Mouse (Mus musculus) cortical plate, adult 2 months (tissue): ENCODE data around the gene Epas1.

Source experiments
- CTCF ChIP-seq: fragments of 200-500 bp; IDR thresholded peaks from 2 replicates; pipeline ENCODE4 v1.5.1; 2011; ENCODE audit warnings: mild to moderate bottlenecking, control low read depth, low read length; ENCODE audit not compliant: insufficient read depth; ENCODE audit errors: extremely low read depth
- POLR2A ChIP-seq: fragments of 200-500 bp; IDR thresholded peaks from 2 replicates; pipeline ENCODE4 v1.6.1; 2011; ENCODE audit warnings: mild to moderate bottlenecking, low read length, control low read depth; ENCODE audit not compliant: insufficient read depth; ENCODE audit errors: extremely low read depth

DNA sequence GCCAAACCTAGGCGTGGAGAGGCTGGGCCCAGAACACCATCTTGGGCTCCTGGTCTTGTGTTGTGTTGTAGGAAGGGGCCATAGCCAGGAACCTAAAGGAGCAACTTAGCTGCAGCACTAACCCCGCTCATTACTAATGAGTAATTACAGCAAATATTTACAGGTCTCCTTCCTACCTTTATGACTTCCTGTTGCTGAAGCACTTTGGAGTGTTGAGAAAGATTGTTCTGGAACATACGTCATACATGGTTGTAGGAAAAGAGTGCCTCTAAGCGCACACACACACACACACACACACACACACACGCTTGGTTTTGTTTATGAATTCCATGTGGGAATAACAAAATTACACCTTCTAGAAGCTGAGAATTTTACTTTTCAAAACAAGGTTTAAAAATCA lies 8.4 kb downstream of the Epas1 start:
- TF ChIP-seq POLR2A (no peak), CTCF (no peak)
